Mouse (Mus musculus) frontal cortex, postnatal 25 days (tissue): ENCODE results near the gene Anxa9.
"Not testable (repeated sequence)": the region's sequence is repeated elsewhere in the genome, so short reads cannot be mapped to it uniquely, and the experiment has no call there.

Experiments
- DNase-seq, 2 experiments: peaks; one replicate each; pipeline ENCODE4 v3.0.0; 2022; ENCODE audit warnings: low spot score in 2 of 2

Gene Anxa9

GRCm38 (mm10) chr3:95307100-95307499, at the start of gene Anxa9:
Gene Anxa9 (minus strand): TSS chr3:95307176.
- DNase-seq = no peak

DNA sequence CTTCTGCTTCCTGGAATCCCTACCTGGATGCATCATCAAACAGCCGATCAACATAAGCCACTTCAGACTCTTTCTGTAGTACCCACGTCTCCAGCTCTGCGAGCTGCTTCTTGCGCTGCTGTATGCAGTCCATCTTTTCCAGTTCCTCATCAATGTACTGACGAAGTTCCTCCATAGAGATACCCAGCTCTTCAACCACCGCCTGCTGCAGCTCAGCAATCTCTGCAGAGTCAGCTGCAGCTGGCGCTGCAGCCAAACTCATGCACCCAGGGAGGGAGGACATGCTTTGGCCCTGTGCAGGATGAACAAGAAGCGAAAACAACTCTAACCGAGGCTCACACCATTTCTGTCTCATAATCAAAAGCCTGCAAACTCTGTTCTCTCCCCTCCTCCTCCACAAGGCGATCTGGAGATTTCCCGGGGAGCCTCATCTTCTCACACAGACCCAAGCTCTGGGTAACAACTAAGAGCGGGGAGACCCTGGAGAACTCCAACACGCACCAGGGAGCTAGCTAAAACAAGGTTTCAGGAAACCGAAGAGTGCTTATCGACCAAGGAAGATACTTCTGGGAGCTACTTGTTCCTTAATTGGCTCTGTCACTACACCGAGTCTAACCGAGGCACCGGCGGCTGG, 49.1 kb upstream of the Anxa9 start:
- not testable (repeated sequence) for DNase-seq

GRCm38 (mm10) chr3:95349491-95349890, 42.5 kb upstream of the Anxa9 start:
- no peak for DNase-seq

GRCm38 (mm10) chr3:95348343-95348742, 41.4 kb upstream of the Anxa9 start:
- DNase-seq = not testable (repeated sequence)

DNA sequence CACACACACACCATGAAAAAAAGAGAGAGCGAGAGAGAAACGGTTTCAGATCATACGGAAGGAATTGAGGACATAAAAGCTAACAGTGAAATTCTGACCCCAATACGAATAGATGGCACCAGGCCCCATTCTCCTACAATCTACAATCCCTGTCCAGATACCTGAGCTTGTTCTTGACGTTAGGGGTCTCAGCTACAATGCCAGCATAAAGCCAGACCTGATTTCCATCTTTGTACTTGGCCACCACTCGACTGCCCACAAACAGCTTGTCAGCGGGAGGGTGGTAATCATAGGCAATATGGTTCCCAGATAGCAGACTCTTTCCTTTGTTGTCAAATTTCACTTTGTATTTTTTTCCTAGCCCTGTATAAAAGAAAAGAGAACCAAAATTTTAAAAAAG, 39.5 kb upstream of the Anxa9 start:
- DNase-seq = no peak

DNA sequence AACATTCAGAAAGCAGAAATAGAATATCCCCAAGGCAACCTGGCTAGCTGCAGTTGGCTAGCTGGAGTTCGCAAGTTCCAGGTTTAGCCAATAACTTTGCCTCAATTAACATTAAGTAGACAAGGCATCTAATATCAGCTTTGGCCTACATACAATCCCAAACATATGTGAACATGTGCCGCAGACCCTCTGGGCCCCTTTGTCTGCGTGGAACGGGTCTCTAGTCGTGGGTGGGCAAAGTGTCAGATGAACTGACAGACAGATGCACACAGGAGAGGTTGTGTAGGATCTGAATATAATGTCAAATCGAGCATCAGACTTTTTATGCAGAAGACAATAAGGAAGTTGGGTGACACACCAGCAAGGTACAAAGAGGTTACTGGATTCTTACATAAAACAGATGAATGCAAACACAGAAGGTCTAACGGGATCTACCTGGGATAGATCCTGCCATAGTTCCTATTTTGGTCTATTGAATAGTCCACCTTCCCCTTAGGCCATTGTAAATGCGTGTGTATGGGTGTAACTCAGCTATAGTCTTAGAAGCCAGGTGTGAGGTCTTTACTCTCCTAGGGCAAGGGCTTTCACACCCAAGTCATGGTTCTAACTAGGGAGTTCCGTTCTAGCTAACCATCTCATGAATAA, 36.5 kb upstream of the Anxa9 start:
- not testable (repeated sequence) for DNase-seq

- DNase-seq = no peak
Measured at GRCm38 (mm10) chr3:95338251-95338650, 31.3 kb upstream of the Anxa9 start.

DNA sequence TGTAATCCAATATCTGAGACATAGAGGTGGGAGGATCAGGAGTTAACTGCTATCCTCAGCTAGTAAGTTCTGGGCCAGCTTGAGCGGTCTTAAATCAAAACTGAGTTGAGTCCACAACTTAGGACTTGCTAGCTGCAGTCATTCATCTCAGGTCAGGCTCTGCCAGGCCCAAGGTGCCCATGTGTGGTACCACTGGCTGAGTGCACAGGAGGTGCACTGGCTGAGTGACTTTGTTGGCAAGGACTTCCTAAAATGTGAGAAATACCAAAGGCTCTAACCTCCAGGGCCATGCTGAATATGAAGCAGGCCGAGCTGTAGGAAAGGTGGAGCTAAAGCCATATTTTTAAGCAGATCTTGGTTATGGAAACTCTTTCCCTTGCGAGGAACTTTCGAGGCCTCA, 30.4 kb upstream of the Anxa9 start:
- DNase-seq = no peak

GRCm38 (mm10) chr3:95331528-95331927, 24.6 kb upstream of the Anxa9 start:
- no peak for DNase-seq

DNA sequence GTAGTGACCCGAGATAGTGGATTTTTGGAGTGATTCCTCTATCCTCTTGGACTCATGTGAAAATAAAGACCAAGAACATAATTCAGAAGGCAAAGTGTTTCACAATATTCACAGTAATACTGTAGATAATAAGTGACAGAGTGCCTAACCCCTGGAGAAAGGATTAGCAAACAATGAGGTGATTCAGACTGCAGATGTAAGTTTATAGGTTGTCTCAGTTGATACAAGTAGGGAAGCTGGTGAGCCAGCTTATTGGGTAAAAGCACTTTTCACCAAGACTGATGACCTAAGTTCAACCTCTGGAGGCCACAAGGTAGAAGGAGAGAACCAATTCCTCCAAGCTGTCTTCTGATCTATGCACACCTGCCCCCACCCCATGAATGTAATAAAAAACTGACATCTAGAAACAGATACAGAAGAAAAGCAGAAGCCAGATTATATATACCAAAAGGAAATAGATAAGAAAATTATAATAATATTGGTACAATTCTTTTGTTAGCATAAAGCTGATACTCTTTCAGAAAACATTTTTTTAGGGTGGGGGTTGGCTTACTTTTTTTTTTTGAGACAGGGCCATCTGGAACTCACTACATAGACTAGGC, 21.9 kb upstream of the Anxa9 start:
- no peak for DNase-seq

DNA sequence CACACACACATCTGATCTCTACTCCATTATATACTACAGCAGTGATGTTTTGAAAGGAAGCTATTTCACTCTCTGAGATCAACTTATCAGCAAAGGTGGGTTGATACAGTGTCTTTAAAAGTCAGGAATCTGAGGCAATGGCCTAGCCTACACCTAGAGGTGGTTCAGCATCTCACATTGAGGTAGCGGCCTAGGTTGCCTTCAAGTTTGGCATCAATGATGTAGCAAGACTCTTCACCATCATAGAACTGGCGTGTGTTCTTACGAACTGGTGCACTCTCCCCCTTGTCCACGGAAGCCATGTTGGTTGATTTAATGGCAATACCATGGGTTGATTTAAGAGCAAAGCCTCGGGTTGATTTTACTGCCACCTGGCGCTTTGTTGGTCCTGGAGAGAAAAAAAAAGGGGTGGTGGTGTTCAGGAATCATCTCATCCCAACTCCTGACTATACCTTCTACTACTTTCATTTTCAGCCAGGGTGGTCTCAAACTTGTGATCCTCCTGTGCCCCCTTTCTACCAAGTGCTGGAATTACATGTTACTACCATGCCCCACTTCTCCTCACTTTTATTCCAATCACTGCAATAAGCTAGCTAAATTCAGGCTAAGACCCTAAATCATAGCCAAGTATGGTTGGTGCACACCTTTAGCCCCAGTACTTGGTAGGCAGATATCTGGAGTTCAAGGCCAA, 17.6 kb upstream of the Anxa9 start:
- DNase-seq = no peak

DNA sequence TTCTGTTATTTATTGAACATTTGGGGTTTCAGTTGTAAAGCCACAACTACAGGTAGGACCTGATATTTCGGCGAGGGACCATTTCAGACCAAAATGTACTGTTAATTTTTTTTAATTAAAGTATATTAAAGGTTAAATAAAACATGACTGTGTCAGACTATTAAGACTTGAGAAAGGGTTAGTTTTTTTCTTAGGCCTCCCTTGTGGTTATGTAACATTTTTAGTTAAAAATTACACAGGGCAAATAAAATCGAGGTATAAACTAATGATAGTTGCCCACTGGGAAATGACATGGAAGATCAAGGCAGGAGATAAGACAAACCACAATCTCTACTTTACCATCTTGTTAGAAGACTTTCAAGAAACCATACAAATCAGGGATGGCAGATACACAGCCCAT, 16.5 kb upstream of the Anxa9 start:
- DNase-seq = no peak

DNA sequence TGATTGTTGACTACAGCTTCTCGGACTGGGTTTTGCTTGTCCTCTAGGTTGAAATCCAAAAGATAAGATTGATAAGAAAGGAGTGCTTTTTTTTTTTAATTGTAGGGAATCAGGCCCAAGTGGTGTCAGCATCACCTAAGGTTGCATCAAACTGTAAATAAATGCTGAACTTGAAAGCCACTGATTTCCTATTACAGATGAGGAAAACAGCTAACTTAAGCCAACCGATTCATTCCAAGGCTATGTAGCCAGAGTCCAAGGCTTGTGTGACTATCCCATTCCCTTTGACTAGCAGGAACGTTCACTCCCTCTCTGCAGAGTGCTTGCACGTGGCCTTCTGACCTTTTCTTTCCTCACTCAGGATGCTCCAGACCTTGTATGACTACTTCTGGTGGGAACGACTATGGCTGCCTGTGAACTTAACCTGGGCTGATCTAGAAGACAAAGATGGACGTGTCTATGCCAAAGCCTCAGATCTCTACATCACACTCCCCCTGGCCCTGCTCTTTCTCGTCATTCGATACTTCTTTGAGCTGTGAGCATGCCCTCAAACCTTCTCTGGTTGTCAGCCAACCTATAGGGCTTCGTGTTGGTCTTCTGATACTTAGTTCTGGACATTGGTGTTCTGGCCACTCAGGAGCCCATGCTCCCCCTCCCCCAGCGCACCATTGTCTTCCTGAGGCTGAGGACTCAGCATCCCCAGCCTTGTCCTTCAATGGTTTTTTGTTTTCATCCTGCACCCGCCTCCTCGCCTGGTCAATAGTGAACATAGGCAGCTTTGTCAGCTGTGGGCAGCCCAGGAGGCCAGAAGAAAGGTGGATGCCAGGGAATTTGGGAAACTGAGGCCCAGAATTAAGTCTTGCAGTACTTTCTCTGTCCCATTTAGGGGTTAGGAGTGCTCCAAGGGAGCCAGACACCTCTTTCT, 13.0 kb upstream of the Anxa9 start:
- no peak for DNase-seq

DNA sequence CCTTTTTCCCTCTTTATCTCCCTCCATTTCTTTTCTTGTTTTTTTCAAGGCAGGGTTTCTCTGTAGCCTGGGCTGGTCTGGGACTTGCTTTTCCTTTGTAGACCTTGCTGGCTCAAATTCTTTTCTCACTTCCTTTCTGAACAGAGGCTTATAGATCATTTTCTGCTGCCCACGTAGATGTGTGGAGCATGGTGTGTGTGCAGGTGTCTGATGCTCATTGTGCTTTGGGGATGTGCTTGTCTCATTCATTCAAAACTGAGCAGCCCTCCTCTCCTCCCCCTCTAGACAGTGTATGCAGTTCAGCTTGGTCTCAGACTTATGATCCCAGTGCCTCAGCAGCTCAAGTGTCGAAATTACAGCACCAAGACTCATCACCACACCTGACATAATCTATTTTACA, 12.1 kb upstream of the Anxa9 start:
- no peak for DNase-seq

DNA sequence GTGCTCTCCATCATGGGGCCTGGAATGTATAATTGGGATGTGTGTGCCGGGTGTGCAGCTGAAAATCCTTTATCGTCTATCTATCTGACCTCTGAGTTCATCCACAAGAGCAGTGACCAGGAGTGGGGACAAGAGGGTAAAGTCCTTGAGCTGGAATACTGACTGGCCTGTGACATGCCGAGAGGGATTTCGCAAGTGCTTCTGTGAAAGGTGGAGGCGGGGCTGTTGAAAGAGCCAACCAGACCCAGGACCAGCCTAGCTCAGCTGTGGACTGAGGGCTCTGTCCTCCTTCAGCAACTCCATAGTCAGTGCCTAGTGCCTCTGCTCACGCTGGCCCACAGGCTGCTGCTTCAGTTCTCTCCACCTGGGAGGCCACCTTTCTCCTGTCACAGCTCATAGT, 11.6 kb upstream of the Anxa9 start:
- DNase-seq = no peak

GRCm38 (mm10) chr3:95317414-95318080, 10.6 kb upstream of the Anxa9 start:
- DNase-seq = peak in 1 of 2 experiments; percentile 28

DNA sequence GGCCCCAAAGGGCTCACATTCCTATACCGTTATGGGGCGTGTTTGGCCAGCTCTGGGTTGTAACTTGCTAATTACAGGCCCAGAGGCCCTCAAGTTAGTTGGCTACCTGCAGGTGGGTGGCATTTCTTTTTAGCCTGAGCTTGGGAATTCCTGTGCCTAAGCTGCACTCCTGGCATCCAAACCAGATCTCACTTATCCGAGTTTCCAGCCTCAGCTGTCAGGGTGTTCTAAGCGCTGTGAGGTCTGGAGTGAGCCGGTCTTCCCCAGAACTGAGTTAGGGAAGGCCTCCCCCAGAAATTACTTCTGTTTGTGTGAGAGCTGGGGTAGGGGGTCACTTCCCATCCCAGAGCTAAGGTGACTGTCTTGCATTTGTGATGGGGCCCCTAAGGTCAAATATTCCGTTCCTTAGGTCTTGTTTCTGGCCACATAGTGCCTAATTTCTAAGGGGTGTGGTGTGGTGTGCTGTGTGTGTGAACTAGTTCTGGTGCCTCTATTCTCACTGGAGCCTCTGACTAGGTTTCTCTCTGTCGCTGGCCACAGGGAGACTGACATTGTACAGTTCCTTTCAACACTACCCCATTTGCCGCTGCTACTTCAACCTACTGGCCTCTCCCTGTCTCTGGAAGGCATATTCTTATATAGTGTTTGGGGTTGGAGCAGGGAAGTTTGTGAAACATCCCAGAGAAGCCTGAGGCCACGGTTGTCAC, 9.0 kb upstream of the Anxa9 start:
- no peak for DNase-seq

DNA sequence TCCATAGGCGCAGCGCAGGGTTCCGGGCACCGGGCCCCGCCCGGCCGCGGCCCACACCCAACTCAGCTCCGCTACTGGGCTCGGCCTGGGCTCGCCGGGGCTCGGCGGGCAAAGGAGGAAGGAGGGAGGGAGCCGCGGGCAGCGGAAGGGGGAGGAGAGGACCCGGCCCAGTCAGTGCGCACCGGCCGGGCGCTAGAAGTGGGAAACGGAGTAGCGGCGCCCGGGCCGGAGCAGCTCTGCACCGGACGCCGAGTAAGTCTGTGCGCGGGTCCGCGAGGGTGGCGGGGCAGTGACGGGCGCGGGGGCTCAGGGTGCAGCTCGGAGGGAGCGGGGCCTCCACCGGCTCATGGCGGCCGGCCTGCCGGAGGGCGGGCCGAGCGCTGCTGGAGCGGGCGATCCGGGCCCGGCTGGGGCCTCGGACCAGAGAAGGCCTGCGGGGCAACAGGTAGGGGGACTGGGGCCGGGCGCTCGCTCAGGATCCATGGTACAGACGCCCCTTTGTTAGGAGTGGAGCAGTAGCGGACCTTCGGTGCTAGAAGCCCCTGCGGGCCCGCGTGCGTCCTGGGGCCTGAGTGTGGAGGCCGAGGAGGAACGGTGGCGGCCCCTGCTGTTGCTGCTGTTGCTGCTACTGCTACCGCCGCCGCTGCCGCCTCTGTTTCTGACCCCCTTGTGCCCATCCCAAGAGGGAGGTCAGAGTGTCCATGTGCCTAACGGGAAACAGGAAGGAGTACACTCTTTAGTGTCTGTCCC, 8.3 kb upstream of the Anxa9 start:
- peak; percentile 41 to 48 for DNase-seq

DNA sequence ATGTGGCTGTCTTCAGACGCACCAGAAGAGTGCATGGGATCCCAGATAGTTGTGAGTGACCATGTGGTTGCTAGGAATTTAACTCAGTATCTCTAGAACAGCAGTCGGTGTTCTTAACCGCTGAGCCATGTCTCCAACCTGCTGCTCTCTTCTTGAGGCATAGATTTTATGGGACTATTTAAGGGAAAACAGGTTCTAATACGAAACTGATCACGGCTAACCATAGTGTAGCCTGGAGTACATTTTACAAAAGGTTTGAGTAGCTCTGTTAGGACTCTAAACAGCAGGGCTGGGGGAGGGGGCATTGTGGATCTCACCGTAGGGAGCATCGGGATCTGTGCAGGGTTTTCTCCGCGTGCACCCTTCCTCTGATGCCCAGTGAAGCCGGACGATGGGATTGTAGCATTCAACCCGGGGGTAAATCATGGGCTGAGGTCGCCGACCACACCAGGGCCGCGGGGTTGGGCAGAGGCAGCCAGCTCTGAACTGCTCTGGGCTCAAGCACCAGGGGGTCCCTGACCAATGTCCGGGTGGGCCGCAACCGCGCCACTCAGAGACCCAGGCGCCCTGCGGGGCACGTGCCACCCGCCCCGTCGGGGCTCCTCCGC, 7.6 kb upstream of the Anxa9 start, which contains the start of gene Cers2:
Gene Cers2, plus strand, starts transcription at position 306 of the 608 bp plus-strand sequence.
- DNase-seq = no peak
